Comparison of ENCODE assay signal across 8 mouse cellular contexts in the genomic region with DNA sequence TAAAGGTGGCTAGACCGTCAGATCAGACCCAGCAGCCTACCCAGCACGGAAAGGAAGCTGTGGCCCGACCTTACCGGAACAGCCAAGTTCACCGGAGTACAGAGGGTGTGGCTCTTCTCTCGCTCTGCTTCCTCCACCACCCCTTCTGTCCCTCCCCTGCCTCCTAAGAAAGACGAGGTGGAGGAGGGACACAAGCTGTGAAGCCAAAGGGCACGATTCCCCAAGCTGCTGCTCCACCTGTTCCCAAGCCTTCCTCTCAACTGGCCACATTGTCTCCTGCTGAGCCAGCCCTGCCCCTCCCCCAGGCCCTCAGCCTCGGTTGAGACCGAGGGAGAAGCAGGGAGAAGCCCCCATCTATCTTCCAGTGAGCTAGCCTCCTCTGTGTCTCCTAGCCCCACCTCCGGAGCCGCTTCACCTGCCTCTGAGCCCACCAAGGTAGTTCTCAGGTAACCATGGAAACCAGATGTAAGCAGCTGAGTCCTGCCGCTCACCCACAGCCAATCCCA. TPM values are rescaled to one million over a fixed set of nuclear protein-coding genes. Genes with fewer than 3 reads are reported as not detected.
DNase-seq lines count a peak whose midpoint lies in the region; ATAC-seq and TF ChIP-seq lines count a peak whose summit lies in the region.

No protein-coding gene starts in this region.

- WGBS in heart, postnatal 0 days = 37% methylated on average over 13 of the region's 13 CpGs
- WGBS in midbrain, embryonic 10.5 days = 11% methylated on average over 13 of the region's 13 CpGs

- H3K4me3 ChIP-seq in heart, postnatal 0 days (ENCODE audit: low read depth, low read length) = no peak overlapping the region
- no peak overlapping the region for H3K4me3 ChIP-seq in midbrain, embryonic 10.5 days

- TF ChIP-seq CTCF in heart, postnatal 0 days (IDR thresholded peaks at IDR 0.05; ENCODE audit: low read depth) = no peak

- no peak overlapping the region for H3K27ac ChIP-seq in heart, postnatal 0 days (ENCODE audit: low read depth)
- peak overlapping the region; percentile 58 for H3K27ac ChIP-seq in midbrain, embryonic 10.5 days (replicated peaks)

- no peak overlapping the region for H3K9ac ChIP-seq in heart, postnatal 0 days (replicated peaks; ENCODE audit: low read depth, low read length)

- H3K27me3 ChIP-seq in heart, postnatal 0 days (ENCODE audit: control insufficient read depth, insufficient read depth, low read length) = peaks cover 5% of the 10 kb centered on the region; the same call in 1 of the 2 replicates
- H3K27me3 ChIP-seq in midbrain, embryonic 10.5 days (ENCODE audit: low read depth, poor library complexity, severe bottlenecking) = peaks cover 25% of the 10 kb centered on the region; the same call in 1 of the 2 replicates

- no peak for TF ChIP-seq EP300 in heart, postnatal 0 days (IDR thresholded peaks at IDR 0.05; ENCODE audit: low read depth)

- no peaks in the 10 kb centered on the region for H3K9me3 ChIP-seq in heart, postnatal 0 days (replicated peaks; ENCODE audit: control insufficient read depth, low read length)
- no peaks in the 10 kb centered on the region for H3K9me3 ChIP-seq in midbrain, embryonic 10.5 days (replicated peaks)

- 0 out of 2 replicates have a peak overlapping the region, but pooled peaks have one; percentile 11 for H3K4me2 ChIP-seq in heart, postnatal 0 days (ENCODE audit: low read depth, low read length)

- 0 out of 2 replicates have a peak, but pooled peaks cover 4% of the 10 kb centered on the region for H3K4me1 ChIP-seq in heart, postnatal 0 days (ENCODE audit: control insufficient read depth, insufficient read depth)
- H3K4me1 ChIP-seq in midbrain, embryonic 10.5 days = peaks cover 42% of the 10 kb centered on the region

- DNase-seq in urinary bladder, postnatal 25 days (ENCODE audit: low spot score) = peak; percentile 19
- no peak for DNase-seq in urinary bladder, adult 2 months (ENCODE audit: low spot score)
- peak; percentile 9 for DNase-seq in heart, postnatal 0 days (ENCODE audit: low spot score)
- peak; percentile 40 to 68 for DNase-seq in kidney, postnatal 4 days
- DNase-seq in midbrain, embryonic 10.5 days (ENCODE audit: low spot score) = peak; percentile 34
- DNase-seq in adrenal gland, adult (ENCODE audit: inconsistent age in 2 of 2, low spot score in 1 of 2) = no peak
- no peak for DNase-seq in MN1 (ENCODE audit: low spot score)
- no peak for DNase-seq in cerebellum, adult 11-12 months

- H3K36me3 ChIP-seq in heart, postnatal 0 days (replicated peaks; ENCODE audit: control insufficient read depth, insufficient read depth, low read length) = no peaks in the 10 kb centered on the region
- H3K36me3 ChIP-seq in midbrain, embryonic 10.5 days = peaks cover 58% of the 10 kb centered on the region

- no peak for ATAC-seq in heart, postnatal 0 days (ENCODE audit: insufficient read depth, low read depth)

RNA-seq across cellular contexts. Expression of a gene that starts 38.5 kb away (rescaled TPM):
- 2.0 and 3.1 TPM in 2 replicates for polyA plus RNA-seq in urinary bladder, adult 2 months (2012; rRNA removed)
- total RNA-seq in heart, postnatal 0 days (2014; rRNA removed; ENCODE audit: low replicate concordance) = not detected in 2 replicates
- polyA plus RNA-seq in heart, postnatal 0 days (2015; fragmentation: Nextera tagmentation; extraction: Ambion mirVana) = not detected in 2 replicates
- polyA plus RNA-seq in midbrain, embryonic 10.5 days (2016; fragmentation: Nextera tagmentation; extraction: Ambion mirVana) = 0.22 TPM in 1 of 2 replicates, not detected in the other

RNA-seq across cellular contexts. Expression of a gene that starts 43.0 kb away (rescaled TPM):
- polyA plus RNA-seq in urinary bladder, adult 2 months (2012; rRNA removed) = 2.4 and 2.8 TPM in 2 replicates
- 0.38 and 2.8 TPM in 2 replicates for total RNA-seq in heart, postnatal 0 days (2014; rRNA removed; ENCODE audit: low replicate concordance)
- 0.18 and 0.26 TPM in 2 replicates for polyA plus RNA-seq in heart, postnatal 0 days (2015; fragmentation: Nextera tagmentation; extraction: Ambion mirVana)
- 4.9 and 9.5 TPM in 2 replicates for polyA plus RNA-seq in midbrain, embryonic 10.5 days (2016; fragmentation: Nextera tagmentation; extraction: Ambion mirVana)

RNA-seq across cellular contexts. Expression of a gene that starts 59.9 kb away (rescaled TPM):
- 22.4 and 24.3 TPM in 2 replicates for polyA plus RNA-seq in urinary bladder, adult 2 months (2012; rRNA removed)
- total RNA-seq in heart, postnatal 0 days (2014; rRNA removed; ENCODE audit: low replicate concordance) = 0.42 and 0.70 TPM in 2 replicates
- polyA plus RNA-seq in heart, postnatal 0 days (2015; fragmentation: Nextera tagmentation; extraction: Ambion mirVana) = 0.21 TPM in 1 of 2 replicates, not detected in the other
- polyA plus RNA-seq in midbrain, embryonic 10.5 days (2016; fragmentation: Nextera tagmentation; extraction: Ambion mirVana) = 17.6 and 18.8 TPM in 2 replicates

Comparison
In these comparisons a context has a peak if more than half of its experiments do, and no peak if none do; other contexts are left out.
1. DNase-seq: peak in urinary bladder, postnatal 25 days (single experiment), heart, postnatal 0 days (single experiment), kidney, postnatal 4 days (2 of 2) and midbrain, embryonic 10.5 days (single experiment); none in urinary bladder, adult 2 months (single experiment), adrenal gland, adult (0 of 2), MN1 (single experiment) and cerebellum, adult 11-12 months (single experiment).
2. RNA of a gene that starts 59.9 kb away (polyA plus RNA-seq): 22.4 to 24.3 TPM in urinary bladder, adult 2 months and 17.6 to 18.8 TPM in midbrain, embryonic 10.5 days; 0.21 TPM in heart, postnatal 0 days; every median in the first group is over 10 times any median in the second.